Comparison of ENCODE assay signal across 8 mouse cellular contexts in genomic region chr3:51889776-51890175, GRCm38 (mm10).
DNase-seq lines count a peak whose midpoint lies in the region; ATAC-seq lines count a peak whose summit lies in the region.

No protein-coding gene starts in this region.

- ATAC-seq in megakaryocyte-erythroid progenitor cell, adult 5-6 weeks (replicated peaks; ENCODE audit: low FRiP score, low TSS enrichment, poor library complexity, severe bottlenecking): no peak

- DNase-seq in kidney, postnatal 36 days: peak; percentile 33 to 34
- no peak for DNase-seq in kidney, adult 11 months
- peak; percentile 92 to 94 for DNase-seq in cerebellum, postnatal 10 days
- peak; percentile 13 for DNase-seq in heart, postnatal 25 days (ENCODE audit: low spot score)
- peak; percentile 55 to 57 for DNase-seq in left cerebral cortex, postnatal 36 days (ENCODE audit: low spot score in 2 of 2)
- peak; percentile 78 for DNase-seq in right cerebral cortex, adult 18-20 months
- no peak for DNase-seq in spleen, adult 12 weeks (ENCODE audit: low spot score)

- intact Hi-C loops in heart, postnatal 25 days (cut with DNase I): loop anchor here (5.0 kb wide), 2 partner anchors 47 to 187 kb away; no protein-coding TSS in a partner anchor
- intact Hi-C loops in left cerebral cortex, postnatal 36 days (cut with DNase I): loop anchor here (5.0 kb wide), 1 partner anchor 118 kb away; no protein-coding TSS in a partner anchor

Comparison
In these comparisons a context has a peak if more than half of its experiments do, and no peak if none do; other contexts are left out.
1. DNase-seq: peak in kidney, postnatal 36 days (2 of 2), cerebellum, postnatal 10 days (2 of 2), heart, postnatal 25 days (single experiment), left cerebral cortex, postnatal 36 days (2 of 2) and right cerebral cortex, adult 18-20 months (single experiment); none in kidney, adult 11 months (single experiment) and spleen, adult 12 weeks (single experiment).